Mouse (Mus musculus): ENCODE measurements around the gene Mcu.

The Mcu gene

DNA sequence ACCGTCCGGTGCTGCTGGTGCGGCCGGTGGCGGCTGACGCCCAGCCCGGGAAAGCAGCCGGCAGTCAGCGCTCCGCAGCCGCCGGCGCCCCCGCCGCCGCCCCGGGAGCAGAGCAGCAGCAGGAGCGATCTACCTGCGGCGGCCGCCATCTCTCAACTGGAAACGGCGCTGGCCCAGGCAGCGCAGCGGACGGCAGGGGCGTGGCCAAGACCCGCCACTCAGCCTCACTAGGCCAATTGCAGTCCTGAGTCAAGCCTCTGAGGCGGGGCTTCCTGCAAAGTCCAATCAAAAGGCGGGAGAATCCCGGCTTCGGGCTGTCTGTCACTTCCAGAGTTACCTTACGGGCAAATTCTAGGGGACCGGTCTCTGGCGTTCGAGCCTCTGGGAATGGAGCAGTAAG, at the start of gene Mcu:
TSS of gene Mcu (minus strand) at position 171 of the 400 bp plus-strand sequence.
- peak; percentile 95 to 97 for DNase-seq (ENCODE audit: low spot score in 2 of 2)

- no peak for DNase-seq (ENCODE audit: low spot score in 2 of 2)
Observed at GRCm38 (mm10) chr10:59665503-59666291, 49.2 kb upstream of the Mcu start.

DNA sequence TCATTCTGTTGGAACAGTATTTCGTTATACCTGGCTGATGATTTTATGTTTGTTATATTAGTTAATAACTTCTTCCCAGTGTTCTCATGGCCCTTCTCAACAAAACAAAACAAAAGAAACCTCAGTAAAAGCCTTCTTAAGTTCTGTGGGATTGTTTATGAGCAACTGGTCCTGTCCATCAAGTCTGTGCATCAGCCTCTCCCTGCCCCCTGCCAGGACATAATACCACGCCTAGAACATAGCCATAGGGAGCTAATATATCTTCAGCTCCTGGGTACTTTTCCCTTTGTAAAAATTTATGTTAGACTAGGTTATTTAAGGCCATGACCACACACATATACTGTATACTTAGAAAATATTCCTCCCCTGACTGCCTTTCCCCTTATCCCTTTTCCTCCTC, 48.3 kb upstream of the Mcu start:
- no peak for DNase-seq (ENCODE audit: low spot score in 2 of 2)

- no peak for DNase-seq (ENCODE audit: low spot score in 2 of 2)
Observed at GRCm38 (mm10) chr10:59656799-59657198, 40.3 kb upstream of the Mcu start.

GRCm38 (mm10) chr10:59646821-59647378, 30.4 kb upstream of the Mcu start:
- DNase-seq (ENCODE audit: low spot score in 2 of 2): no peak

GRCm38 (mm10) chr10:59645153-59645552, 28.7 kb upstream of the Mcu start:
- no peak for DNase-seq (ENCODE audit: low spot score in 2 of 2)

DNA sequence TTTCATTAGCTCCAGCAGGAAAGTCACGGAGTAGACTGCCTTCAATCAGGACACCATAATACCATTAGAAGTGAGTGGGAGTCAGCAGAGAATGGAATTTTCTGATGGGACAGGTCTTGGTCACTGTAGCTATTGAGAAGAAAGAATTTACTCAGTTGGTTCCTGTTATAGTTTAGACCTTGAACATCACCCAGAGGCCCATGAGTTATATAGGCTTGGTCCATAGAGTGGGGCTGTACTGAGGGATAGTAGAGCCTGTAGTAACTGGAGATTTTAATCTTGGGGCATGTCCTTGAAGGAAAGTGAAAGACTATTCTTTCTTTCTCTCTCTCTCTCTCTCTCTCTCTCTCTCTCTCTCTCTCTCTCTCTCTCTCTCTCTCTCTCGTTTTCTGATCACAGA, 28.2 kb upstream of the Mcu start:
- DNase-seq (ENCODE audit: low spot score in 2 of 2): no peak

DNA sequence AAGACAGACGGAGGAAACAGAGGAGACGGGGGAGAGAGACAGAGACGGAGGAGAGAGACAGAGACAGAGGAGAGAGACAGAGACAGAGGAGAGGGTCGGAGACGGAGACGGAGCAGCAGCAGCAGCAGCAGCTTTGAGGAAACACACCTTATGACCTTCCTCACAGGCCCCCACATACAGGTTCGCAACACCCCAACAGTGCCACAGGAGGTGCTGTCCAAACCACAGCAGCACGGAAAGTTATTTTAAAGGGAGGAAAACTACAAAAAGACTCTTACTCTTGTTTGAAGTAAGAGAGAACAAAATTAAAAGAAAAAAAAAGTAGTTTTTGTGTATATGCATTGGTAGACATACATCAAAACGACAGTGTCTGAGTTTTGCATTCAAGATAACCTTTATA, 27.2 kb upstream of the Mcu start:
- no peak for DNase-seq (ENCODE audit: low spot score in 2 of 2)

- DNase-seq (ENCODE audit: low spot score in 2 of 2): peak in 1 of 2 experiments; percentile 59
Observed at GRCm38 (mm10) chr10:59642659-59643377, 26.3 kb upstream of the Mcu start.

GRCm38 (mm10) chr10:59638576-59638975, 22.1 kb upstream of the Mcu start:
- DNase-seq (ENCODE audit: low spot score in 2 of 2): no peak

- DNase-seq (ENCODE audit: low spot score in 2 of 2): no peak
Observed at GRCm38 (mm10) chr10:59637596-59638124, 21.2 kb upstream of the Mcu start.

GRCm38 (mm10) chr10:59636751-59637533, 20.4 kb upstream of the Mcu start:
- DNase-seq (ENCODE audit: low spot score in 2 of 2): no peak

DNA sequence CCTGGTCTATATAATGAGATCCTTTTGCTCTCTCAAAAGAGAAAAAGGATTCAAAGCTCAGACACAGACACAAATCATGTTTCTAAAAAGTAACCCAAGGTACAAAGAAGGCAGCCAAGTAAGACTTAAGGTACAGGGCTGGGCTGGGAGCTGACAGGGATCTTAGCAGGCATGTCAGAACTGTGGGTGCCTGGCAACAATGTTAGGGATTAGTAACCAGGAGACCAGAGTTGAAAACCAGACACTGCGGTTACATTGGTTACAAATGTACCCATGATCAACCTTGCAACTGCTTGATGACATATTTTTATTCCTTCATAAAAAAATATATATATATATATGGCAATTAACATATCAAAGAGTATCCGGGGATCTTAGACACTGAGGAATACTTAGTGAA, 19.6 kb upstream of the Mcu start:
- no peak for DNase-seq (ENCODE audit: low spot score in 2 of 2)

GRCm38 (mm10) chr10:59629506-59629782, 13.0 kb upstream of the Mcu start:
- DNase-seq (ENCODE audit: low spot score in 2 of 2): no peak

- DNase-seq (ENCODE audit: low spot score in 2 of 2): no peak
Observed at GRCm38 (mm10) chr10:59628641-59629505, 12.4 kb upstream of the Mcu start.

GRCm38 (mm10) chr10:59623496-59623895, 7.0 kb upstream of the Mcu start:
- no peak for DNase-seq (ENCODE audit: low spot score in 2 of 2)

- peak in 1 of 2 experiments; percentile 56 for DNase-seq (ENCODE audit: low spot score in 2 of 2)
Observed at GRCm38 (mm10) chr10:59621355-59621754, 4.9 kb upstream of the Mcu start.

- DNase-seq (ENCODE audit: low spot score in 2 of 2): no peak
Observed at GRCm38 (mm10) chr10:59617776-59618175, 1.3 kb upstream of the Mcu start.

DNA sequence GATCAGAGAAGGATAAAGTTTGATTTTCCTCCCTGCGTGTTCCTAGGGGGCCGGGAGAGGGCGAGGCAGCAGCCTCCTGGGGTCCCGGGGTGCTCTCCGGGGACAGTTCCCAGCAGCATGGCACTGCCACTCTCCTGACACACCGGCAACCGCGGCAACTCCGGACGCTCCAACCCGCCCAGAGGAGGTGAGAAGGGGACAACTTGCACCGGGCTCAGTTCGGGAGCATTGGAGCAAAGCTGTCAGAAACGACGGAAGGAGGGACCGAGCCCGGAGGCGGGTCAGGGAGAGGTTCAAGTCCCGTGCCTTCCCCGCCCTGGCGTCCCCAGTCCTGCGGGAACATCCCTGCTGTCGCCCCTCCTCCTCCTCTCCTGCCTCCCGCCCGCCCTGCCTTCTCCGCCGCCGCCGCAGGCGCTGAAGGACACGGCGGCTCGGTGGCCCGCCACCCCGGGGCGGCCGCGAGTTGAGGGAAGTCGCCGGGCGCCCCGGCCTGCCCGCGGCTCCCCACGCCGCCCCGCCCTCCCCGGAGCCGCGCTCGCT, 441 bp downstream of the Mcu start, which contains the start of gene Gm10322:
TSS of gene Gm10322 (plus strand) at position 83 of the 540 bp plus-strand sequence.
- DNase-seq (ENCODE audit: low spot score in 2 of 2): peak; percentile 71 to 74

- peak in 1 of 2 experiments; percentile 23 for DNase-seq (ENCODE audit: low spot score in 2 of 2)
Observed at GRCm38 (mm10) chr10:59615411-59615810, 1.1 kb downstream of the Mcu start.

GRCm38 (mm10) chr10:59614141-59614540, 2.4 kb downstream of the Mcu start:
- DNase-seq (ENCODE audit: low spot score in 2 of 2): no peak
